Mouse (Mus musculus) effector memory CD4-positive, alpha-beta T cell, adult 7 months (primary cell): ENCODE data around the gene Stbd1. TPM values are rescaled to one million over a fixed set of nuclear protein-coding genes. Genes with fewer than 3 reads are reported as not detected.

Experiments used
- polyA plus RNA-seq: library from polyadenylated mRNA; unstranded; fragments of 100-300 nt; shearing (Covaris generic); gene quantifications from one replicate; pipeline ENCODE4 v1.2.1, GENCODE M21; 2017

The Stbd1 gene
- not detected for polyA plus RNA-seq

DNA sequence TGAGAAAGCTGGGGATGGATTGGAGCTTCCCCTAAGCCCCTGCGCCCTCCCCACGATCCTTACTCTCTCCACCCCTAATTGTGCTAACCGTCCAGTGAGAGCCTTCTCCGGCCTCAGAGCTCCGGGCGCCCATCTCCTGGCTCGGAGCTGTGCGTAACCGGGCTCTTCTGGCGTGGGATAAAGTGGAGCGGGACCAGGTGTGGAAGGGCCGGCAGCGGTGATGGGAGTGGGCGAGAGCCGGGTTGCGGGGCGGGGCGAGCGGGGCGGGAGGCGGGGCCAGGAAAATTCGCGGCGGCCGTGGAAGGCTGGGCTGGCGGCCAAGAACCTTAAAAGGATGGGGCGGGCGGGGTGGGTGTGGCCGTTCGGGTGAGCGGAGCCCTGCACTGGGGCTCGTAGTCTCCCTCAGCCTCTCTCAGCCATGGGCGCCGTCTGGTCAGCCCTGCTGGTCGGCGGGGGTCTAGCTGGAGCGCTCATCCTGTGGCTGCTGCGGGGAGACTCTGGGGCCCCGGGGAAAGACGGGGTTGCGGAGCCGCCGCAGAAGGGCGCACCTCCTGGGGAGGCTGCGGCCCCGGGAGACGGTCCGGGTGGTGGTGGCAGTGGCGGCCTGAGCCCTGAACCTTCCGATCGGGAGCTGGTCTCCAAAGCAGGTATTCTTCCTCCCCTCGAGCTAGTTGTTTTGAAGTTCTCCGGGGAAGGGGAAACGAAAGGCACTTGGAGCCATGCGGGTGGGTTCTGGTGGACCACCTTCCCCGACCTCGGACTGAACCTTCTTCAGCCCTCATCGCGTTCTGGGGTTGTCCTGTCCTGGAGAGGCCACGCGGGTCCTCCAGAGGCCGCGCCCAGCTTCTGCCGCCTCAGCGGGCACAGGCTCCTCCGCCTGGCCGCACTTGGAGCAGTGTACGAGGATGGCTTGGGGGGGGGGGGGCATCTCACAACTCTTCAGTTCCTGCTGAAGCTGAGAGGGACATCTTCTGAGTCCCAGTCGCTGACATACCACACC is at the start of gene Stbd1:
Gene Stbd1 (plus strand): TSS at position 351 of the 1,000 bp plus-strand sequence.

GRCm38 (mm10) chr5:92554891-92555511 is 47.8 kb upstream of the Stbd1 start, which contains the start of gene Fam47e:
Fam47e (plus strand) TSS chr5:92555069.

Other genes starting within 250 kb of the Stbd1 start
- 44.4 TPM for gene Nup54, start 167.8 kb upstream of the Stbd1 start, polyA plus RNA-seq
- 22.7 TPM for gene Scarb2, start 96.2 kb upstream of the Stbd1 start, polyA plus RNA-seq
- gene Fam47e, start 48.0 kb upstream of the Stbd1 start, polyA plus RNA-seq, result not detected
- not detected for gene Ccdc158, start 72.2 kb downstream of the Stbd1 start, polyA plus RNA-seq
- gene Shroom3, start 80.4 kb downstream of the Stbd1 start, polyA plus RNA-seq, result 0.26 TPM